Mouse (Mus musculus) lung, adult 2 months (tissue): ENCODE measurements around the gene Zbed4. TPM values are rescaled to one million over a fixed set of nuclear protein-coding genes. Genes with fewer than 3 reads are reported as not detected.

Experiments
- DNase-seq: peaks from one replicate; pipeline ENCODE4 v3.0.0; 2022
- H3K4me1 ChIP-seq: fragments of 200-500 bp; 2 replicates; pipeline ENCODE4 v1.6.1; 2011; ENCODE audit warnings: low read length; ENCODE audit not compliant: control insufficient read depth, insufficient read depth
- H3K4me3 ChIP-seq: fragments of 200-500 bp; replicated peaks from 2 replicates; pipeline ENCODE3; 2011; ENCODE audit warnings: low read depth, mild to moderate bottlenecking, control low read depth, low read length; ENCODE audit errors: extremely low read depth
- CTCF ChIP-seq: fragments of 200-500 bp; IDR thresholded peaks from 2 replicates; pipeline ENCODE4 v1.5.1; 2011; ENCODE audit warnings: mild to moderate bottlenecking, low read length, control low read depth; ENCODE audit not compliant: insufficient read depth
- POLR2A ChIP-seq: fragments of 200-500 bp; IDR thresholded peaks from 2 replicates; pipeline ENCODE4 v1.6.1; 2011; ENCODE audit warnings: low read depth, mild to moderate bottlenecking, control low read depth, low read length, borderline replicate concordance; ENCODE audit errors: extremely low read depth
- WGBS: fragments of 180-500 bp; shearing (Covaris S2); methylation state at CpG from one replicate; pipeline ENCODE4 v1.1.7; 2018; 5-methylcytosine and 5-hydroxymethylcytosine counted together
- polyA plus RNA-seq: library from polyadenylated mRNA; depleted of rRNA; stranded (reverse); fragments of >200 nt; gene quantifications from 2 replicates; pipeline ENCODE4 v1.2.3, GENCODE M21; 2012

The Zbed4 gene
- polyA plus RNA-seq, 1 experiment = 4.2 TPM

DNA sequence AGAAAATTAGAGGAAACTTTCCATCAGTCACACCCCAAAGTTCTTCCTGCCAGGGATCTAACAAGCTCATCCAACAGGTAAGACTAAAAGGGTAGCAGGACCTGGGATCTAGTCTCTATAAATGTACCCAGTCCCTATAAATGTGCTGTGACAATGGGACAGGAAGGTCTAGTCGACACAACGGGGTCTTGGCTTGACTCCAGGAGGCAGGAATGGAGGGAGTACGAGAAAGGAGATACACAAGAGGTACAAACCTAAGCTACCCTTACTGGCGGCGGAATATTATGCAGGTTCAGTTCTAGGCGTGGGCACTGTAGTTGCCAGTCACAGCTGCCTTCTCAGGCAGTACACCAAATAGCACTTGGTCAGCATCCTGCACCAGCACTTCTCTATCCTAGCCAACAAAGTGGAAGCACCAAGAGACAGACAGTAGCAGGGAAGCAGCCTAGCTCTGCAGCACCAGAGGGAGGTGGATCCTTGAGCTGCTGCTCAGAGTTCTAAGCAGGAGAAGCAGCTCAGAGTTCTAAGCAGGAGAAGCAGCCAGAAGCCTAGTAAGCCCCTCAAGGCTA, 37.4 kb upstream of the Zbed4 start:
- WGBS = 58% methylated on average over 6 of the region's 6 CpGs
- Histone ChIP-seq H3K4me3 (no peak overlapping the region), H3K4me1 (no peaks in the 10 kb centered on the region; the same call in 1 of the 2 replicates)
- TF ChIP-seq POLR2A (no peak), CTCF (no peak)
- DNase-seq = no peak

DNA sequence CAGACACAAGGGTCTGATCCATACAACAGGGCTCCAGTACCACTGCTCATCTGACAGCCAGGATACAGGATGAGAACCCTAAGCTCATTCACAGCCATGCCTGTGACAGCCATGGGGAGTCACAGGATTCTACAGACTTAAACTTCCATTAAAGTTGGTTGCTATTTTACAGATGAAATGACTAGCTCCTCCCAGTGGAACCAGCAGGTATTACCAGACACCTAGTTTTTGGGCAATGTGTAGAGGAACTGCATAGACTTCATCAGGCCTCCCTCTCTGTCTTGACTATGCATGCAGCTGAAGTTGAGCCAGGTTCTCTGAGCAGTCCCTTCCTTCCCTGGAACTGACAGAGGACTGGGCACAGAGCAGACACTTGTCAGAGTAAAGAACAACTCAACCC, 35.1 kb upstream of the Zbed4 start:
- Histone ChIP-seq H3K4me1 (no peaks in the 10 kb centered on the region; the same call in 1 of the 2 replicates), H3K4me3 (no peak overlapping the region)
- DNase-seq = no peak
- TF ChIP-seq POLR2A (no peak), CTCF (no peak)

DNA sequence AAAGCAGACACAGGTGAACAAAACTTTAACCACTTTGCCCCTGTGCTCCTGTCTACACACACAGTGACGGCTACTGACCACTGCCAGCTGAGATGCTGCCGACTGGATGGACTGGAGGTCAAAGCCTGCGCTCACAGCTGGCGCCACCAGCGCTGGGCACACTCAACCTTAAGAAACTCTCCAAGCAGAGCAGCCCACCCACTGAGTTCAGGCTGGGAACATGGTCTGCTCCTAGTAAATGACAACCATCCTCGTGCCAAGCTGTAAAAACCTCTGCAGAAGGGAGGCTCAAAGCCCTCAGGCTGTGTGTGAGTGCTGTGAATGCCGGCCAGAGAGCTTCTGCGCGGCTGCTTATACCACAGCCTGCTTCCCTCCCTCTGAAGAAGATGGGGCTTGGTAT, 34.2 kb upstream of the Zbed4 start:
- no peak for DNase-seq
- 65% methylated on average over 9 of the region's 9 CpGs for WGBS
- no peak overlapping the region for H3K4me3 ChIP-seq
- no peak for TF ChIP-seq CTCF
- TF ChIP-seq POLR2A = no peak
- H3K4me1 ChIP-seq = no peaks in the 10 kb centered on the region; the same call in 1 of the 2 replicates

GRCm38 (mm10) chr15:88723205-88723604, 28.3 kb upstream of the Zbed4 start:
- Histone ChIP-seq H3K4me1 (no peaks in the 10 kb centered on the region; the same call in 1 of the 2 replicates), H3K4me3 (no peak overlapping the region)
- DNase-seq = no peak
- TF ChIP-seq CTCF = no peak
- TF ChIP-seq POLR2A = no peak
- 71% methylated on average over 6 of the region's 6 CpGs for WGBS

DNA sequence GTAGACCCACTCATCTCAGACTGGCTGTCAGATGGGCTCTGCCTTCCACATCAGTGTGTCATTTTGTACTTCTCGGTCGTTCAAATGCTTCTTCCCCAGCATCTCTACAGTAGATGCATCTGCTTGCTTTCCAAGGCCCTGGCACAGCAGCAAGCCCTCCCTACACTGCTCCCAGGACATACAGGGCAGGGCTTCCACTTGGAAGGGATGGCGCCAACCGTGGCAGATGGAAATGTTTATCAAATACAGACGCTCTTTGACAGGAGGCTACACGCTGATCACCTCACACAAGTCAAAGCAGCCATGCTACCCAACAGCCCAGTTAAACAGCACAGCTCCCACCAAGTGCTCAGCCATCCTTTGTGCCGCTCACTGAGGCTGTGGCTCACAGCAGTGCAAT, 27.1 kb upstream of the Zbed4 start:
- Histone ChIP-seq H3K4me3 (no peak overlapping the region), H3K4me1 (no peaks in the 10 kb centered on the region)
- 51% methylated on average over 7 of the region's 7 CpGs for WGBS
- TF ChIP-seq CTCF (no peak), POLR2A (no peak)
- no peak for DNase-seq

DNA sequence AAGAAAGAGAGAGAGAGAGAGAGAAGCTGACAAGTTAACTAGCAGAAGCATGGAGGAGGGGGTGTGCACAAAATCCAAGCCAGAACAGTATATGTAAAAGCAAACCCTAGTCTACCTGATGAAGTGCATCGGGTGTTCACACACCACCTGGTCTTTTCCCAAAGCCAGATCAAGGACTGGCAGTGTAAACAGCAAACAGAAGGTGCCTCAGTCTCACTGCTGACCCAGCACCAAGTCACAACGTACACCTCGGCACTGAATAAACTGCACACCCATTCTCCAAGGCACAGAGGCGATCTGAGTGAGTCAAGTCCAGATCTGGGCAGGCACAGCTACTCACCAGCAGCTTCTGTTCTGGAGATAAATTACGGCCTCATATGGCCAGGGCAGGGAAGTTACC, 26.4 kb upstream of the Zbed4 start:
- 66% methylated on average over 5 of the region's 5 CpGs for WGBS
- H3K4me3 ChIP-seq = no peak overlapping the region
- TF ChIP-seq CTCF (no peak), POLR2A (no peak)

DNA sequence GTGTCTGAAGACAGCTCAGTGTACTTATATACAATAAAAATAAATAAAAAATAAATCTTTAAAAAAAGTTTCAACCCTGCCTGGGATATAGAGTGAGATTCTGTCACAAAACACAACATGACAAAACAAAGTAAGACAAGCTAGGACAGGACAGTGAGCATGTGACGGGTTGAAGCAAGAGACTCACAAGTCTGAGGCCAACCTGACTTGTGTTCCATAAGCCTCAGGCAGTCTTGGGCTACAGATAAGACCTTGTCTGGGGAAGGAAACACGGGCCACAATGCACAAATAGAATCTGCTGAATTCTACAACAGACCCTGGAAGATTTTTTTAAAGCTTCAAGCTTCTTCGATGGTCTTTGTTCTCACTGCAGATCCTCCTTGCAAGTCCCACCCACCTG, 24.3 kb upstream of the Zbed4 start:
- 68% methylated on average over 3 of the region's 3 CpGs for WGBS
- H3K4me1 ChIP-seq = peaks cover 18% of the 10 kb centered on the region

More for the DNA sequence above, 26.4 kb upstream of the Zbed4 start:
- H3K4me1 ChIP-seq = peaks cover 4% of the 10 kb centered on the region
- DNase-seq = no peak

GRCm38 (mm10) chr15:88730717-88731116, 20.7 kb upstream of the Zbed4 start:
- DNase-seq = no peak
- WGBS = 34% methylated on average over 3 of the region's 3 CpGs

More for the DNA sequence above, 24.3 kb upstream of the Zbed4 start:
- DNase-seq = no peak
- TF ChIP-seq POLR2A = no peak
- TF ChIP-seq CTCF = no peak
- H3K4me3 ChIP-seq = no peak overlapping the region

GRCm38 (mm10) chr15:88732405-88733020, 18.9 kb upstream of the Zbed4 start:
- TF ChIP-seq CTCF (no peak), POLR2A (no peak)
- H3K4me3 ChIP-seq = peak overlapping the region; percentile 95
- no peak for DNase-seq
- WGBS = 4% methylated on average over 15 of the region's 15 CpGs
- H3K4me1 ChIP-seq = peaks cover 23% of the 10 kb centered on the region

More at GRCm38 (mm10) chr15:88730717-88731116, 20.7 kb upstream of the Zbed4 start:
- H3K4me3 ChIP-seq = no peak overlapping the region
- TF ChIP-seq CTCF (no peak), POLR2A (no peak)
- peaks cover 23% of the 10 kb centered on the region for H3K4me1 ChIP-seq
